Mouse (Mus musculus) cerebellum, postnatal 10 days (tissue): ENCODE results near the gene Taar6.

ENCODE experiments used
- DNase-seq, 2 experiments: peaks; one replicate each; pipeline ENCODE4 v3.0.0; 2021; ENCODE audit warnings: mixed read lengths in 2 of 2

Gene Taar6

GRCm38 (mm10) chr10:23985546-23985945 lies at the start of gene Taar6:
Gene Taar6, minus strand, starts transcription at chr10:23985646.
- no peak for DNase-seq

DNA sequence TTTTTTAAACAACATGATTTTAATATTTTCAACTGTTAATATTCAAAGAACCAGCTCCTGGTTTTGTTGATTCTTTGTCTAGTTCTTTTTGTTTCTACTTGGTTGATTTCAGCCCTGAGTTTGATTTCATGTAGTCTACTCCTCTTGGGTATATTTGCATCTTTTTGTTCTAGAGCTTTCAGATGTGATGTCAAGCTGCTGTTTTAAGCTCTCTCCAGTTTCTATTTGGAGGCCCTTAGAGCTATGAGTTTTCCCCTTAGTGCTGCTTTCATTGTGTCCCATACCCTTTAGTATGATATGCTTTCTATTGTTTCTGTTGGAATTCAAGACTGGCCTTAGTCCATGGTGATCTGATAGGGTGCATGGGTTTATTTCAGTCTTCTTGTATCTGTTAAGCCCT lies 45.9 kb upstream of the Taar6 start:
- DNase-seq: no peak

DNA sequence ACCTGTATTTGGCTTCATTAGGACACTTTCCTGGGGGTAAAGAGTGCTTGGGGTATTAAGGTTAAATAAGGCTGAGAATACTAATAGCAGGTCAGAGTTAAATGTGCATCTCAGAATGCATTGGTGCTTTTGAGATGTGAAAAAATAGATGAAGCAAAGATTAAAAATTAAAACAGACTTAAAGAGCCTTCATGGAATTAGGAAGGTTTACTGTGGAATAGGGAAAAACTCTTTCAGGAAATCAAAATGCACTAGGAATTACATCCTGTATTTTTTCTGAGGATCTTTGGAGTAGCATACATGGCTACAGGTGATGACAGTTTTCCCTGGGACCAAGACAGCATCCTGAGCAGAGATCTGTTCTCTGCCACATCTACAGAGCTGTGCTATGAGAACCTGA lies 41.5 kb upstream of the Taar6 start, which contains the start of gene Taar7d:
Gene Taar7d, plus strand, starts transcription at position 301 of the 400 bp plus-strand sequence.
- no peak for DNase-seq

- no peak for DNase-seq
These were observed 22.7 kb upstream of the Taar6 start for GRCm38 (mm10) chr10:24008143-24008542.

DNA sequence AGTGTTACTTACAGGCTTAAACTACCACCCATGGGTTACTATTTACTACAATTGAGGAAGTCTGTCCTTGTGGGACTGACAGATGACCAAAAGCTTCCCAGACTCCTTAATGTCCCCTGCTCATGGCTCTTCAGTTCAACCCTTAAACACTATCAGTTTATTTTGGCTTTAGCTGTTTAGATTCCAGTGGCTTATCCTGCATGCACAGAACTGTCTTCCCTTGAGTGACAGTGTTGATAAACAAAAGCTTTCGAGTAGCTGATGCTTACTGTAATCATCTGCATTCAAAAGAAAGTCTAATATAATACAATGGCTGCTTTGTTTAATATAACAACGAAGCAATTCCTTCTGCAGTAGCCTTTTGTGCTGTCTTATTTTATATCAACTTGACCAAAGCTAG lies 21.6 kb upstream of the Taar6 start:
- DNase-seq: no peak

DNA sequence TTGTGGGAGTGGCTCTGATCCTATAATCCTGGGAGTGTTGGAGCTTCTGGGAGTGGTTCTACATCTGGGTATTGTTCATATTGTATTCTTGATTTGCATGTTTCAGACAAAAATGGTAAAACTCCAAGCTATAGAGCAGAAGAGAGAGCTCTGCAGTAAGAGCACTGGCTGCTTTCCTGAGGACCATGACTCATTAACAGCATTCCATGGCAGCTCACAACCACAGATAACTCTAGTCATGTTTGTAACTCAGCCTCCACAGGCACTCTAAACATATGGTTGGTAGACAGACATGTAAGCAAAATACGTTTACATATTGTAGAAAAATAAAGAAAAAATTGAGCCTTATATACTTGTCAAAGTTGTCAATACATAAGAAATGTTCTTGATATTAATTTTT lies 21.0 kb upstream of the Taar6 start:
- no peak for DNase-seq

GRCm38 (mm10) chr10:23999639-24000038 lies 14.2 kb upstream of the Taar6 start, which contains the start of gene Taar7b:
Gene Taar7b, plus strand, starts transcription at chr10:23999939.
- DNase-seq: no peak

GRCm38 (mm10) chr10:23993381-23993780 lies 7.9 kb upstream of the Taar6 start, which contains the start of gene Taar7a:
Gene Taar7a, minus strand, starts transcription at chr10:23993481.
- DNase-seq: no peak

- no peak for DNase-seq
These were observed 973 bp upstream of the Taar6 start for GRCm38 (mm10) chr10:23986419-23986818.

- DNase-seq: peak; percentile 90 to 91
These were observed 6.3 kb downstream of the Taar6 start for GRCm38 (mm10) chr10:23978901-23979705.

DNA sequence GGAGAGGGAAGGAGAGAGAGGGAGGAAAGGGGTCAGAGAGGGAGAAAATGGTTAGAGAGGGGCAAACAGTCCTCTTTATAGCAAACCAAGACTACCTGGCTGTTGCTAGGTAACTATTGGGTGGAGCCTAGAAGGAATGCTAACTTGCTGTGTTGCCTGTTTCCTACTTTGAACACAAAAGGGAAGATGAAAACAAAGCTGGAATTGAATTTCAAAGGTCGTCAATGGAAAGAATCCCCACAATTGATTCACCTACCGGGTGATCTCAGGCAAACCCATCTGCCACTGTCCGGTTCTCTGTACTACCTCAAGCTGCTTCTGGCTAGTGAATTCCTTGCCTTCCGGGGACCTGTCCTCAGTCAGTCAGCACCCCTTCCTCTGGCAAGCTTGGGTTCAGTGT lies 7.5 kb downstream of the Taar6 start:
- no peak for DNase-seq

GRCm38 (mm10) chr10:23971256-23971655 lies 14.2 kb downstream of the Taar6 start:
- DNase-seq: peak; percentile 54 to 69

- DNase-seq: no peak
These were observed 14.7 kb downstream of the Taar6 start, which contains the start of gene Taar5 for GRCm38 (mm10) chr10:23970656-23971165. Gene Taar5, plus strand, starts transcription at chr10:23970706.

DNA sequence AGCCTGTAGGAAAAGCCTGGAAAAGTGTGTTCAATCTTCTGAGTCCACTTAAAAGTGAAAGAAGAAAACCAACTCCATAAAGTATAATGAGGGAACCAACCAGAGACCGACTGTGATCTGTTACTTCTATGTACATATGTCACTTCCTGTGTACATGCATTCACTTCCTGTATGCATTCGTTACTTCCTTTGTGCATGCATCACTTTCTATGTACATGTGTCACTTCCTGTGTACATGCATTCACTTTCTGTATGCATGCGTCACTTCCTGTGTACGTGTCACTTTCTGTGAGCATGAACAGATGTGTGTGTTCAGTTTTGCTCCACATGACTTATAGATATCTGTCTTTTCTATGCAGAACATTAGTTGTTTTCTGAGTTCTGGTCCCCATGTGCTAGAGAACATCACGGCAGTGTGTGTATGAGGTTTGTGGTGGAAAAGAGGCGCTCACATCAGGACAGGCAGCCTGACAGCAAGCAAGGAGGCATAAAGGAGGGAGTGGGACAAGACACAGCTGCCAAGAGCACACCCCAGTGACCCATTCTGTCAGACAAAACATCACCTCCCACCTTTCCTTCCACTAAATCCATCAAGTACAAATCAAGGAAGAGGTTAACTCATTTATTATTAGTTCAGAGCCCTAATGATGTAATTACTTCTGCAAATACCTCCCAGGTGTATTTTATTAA lies 20.4 kb downstream of the Taar6 start:
- no peak for DNase-seq

- peak; percentile 87 to 88 for DNase-seq
These were observed 22.0 kb downstream of the Taar6 start for GRCm38 (mm10) chr10:23963444-23963843.

GRCm38 (mm10) chr10:23960444-23960915 lies 25.0 kb downstream of the Taar6 start, which contains the start of gene Taar4:
Gene Taar4, plus strand, starts transcription at chr10:23960494.
- DNase-seq: no peak

DNA sequence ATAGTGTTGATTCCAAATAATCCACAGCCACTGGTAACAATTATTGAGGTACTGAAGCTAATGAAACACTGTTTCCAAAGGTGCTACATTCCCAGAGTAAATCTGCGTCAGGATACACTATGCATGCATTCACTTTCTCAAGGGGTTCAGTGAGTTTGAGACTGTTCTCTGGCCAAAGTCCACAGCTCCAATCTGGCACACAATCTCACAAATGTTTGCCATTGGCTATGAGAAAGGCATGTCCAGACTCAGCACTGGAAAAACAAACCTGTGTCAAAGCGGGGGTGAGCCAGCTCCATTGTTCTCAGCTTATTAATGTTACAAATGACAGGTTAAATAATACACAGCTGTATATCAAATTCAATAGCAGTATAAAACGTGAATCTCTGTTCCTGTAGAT lies 26.4 kb downstream of the Taar6 start:
- DNase-seq: peak; percentile 60 to 73

DNA sequence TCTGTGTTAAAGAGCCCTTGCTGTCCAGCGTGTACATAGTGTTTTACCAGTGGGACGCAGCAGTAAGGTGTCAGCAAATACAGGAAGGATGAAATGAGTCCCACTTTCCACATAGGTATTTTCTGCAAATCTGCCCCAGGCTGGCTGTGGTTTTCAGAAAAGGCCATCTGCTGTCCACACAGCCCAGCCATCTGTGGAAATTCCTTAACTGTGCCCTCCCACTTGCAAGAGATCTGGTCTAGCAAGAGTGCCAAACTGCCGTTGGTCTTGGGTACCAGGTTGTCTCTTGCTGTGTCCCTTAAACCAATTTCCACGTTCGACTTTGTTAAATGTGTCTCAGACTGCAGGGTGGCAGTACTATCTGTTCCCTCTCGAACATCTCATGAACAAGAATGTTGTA lies 33.7 kb downstream of the Taar6 start:
- DNase-seq: peak; percentile 72 to 75

GRCm38 (mm10) chr10:23949508-23950005 lies 35.9 kb downstream of the Taar6 start, which contains the start of gene Taar3:
Gene Taar3, plus strand, starts transcription at chr10:23949558.
- DNase-seq: peak; percentile 55 to 63

DNA sequence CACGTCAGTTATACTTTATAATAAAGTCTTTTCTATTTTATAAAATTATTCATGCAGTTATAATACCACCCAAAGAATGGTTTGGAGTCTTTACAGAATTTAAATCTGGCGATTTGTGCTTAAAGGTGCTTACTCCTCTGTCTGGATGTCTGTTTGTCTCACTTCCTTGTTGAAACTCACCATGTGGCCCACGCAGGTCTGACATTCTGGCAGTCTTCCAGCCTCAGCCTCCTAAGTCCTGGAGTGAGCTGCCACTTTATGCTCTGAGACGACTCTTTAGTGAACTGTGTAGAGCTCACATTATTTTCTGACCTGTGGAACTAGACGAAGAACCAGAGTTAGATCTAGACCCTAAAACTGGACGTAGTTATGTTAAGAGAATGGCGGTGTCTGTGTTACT lies 37.4 kb downstream of the Taar6 start:
- peak; percentile 50 to 62 for DNase-seq

- DNase-seq: peak; percentile 20 to 27
These were observed 43.0 kb downstream of the Taar6 start for GRCm38 (mm10) chr10:23942465-23942864.

- no peak for DNase-seq
These were observed 47.1 kb downstream of the Taar6 start, which contains the start of gene Taar2 for GRCm38 (mm10) chr10:23938312-23938711. Gene Taar2, plus strand, starts transcription at chr10:23938572.

DNA sequence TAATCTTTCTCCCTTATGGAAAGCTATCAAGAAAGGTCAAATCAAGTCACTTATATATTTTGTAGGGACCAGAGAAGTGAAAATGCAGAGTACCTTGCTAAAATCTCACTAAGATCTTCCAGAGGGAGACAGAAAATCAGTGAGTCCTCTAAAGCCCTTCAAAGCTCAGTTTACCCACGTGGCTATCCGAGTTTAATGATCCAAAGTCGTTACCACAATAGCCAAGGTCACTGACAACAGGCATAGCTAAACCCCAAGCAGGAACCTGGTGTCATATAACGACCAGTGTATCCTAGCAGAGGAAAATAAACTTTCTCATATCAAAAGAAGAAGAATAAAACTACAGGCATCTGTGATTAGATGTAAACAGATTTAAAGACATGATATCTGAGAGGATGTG lies 47.8 kb downstream of the Taar6 start:
- no peak for DNase-seq
